Mouse (Mus musculus): ENCODE results near the gene Pikfyve.

GRCm38 (mm10) chr1:65177452-65177851 is 9.0 kb upstream of the Pikfyve start:
- TF ChIP-seq EP300 (IDR thresholded peaks at IDR 0.05; ENCODE audit: low read depth) (no peak; the same call in 1 of the 2 replicates), CTCF (IDR thresholded peaks at IDR 0.05; ENCODE audit: low read depth) (no peak)
